Mouse (Mus musculus): ENCODE measurements around the gene Eml3.
A peak's percentile ranks its signal among the peaks of the same experiment; 100 is the strongest.

Eml3 gene

GRCm38 (mm10) chr19:8914212-8914611 lies 15.1 kb upstream of the Eml3 start:
- DNase-seq (ENCODE audit: low read depth, low spot score): no peak

GRCm38 (mm10) chr19:8919000-8919399 lies 10.4 kb upstream of the Eml3 start:
- DNase-seq (ENCODE audit: low read depth, low spot score): no peak

GRCm38 (mm10) chr19:8919684-8920072 lies 9.7 kb upstream of the Eml3 start:
- no peak for DNase-seq (ENCODE audit: low read depth, low spot score)

- peak; percentile 91 for DNase-seq (ENCODE audit: low read depth, low spot score)
Measured at GRCm38 (mm10) chr19:8920073-8920736, 9.1 kb upstream of the Eml3 start, which contains the start of gene B3gat3. Gene B3gat3 (plus strand): TSS chr19:8920374.

GRCm38 (mm10) chr19:8920836-8921291 lies 8.5 kb upstream of the Eml3 start:
- DNase-seq (ENCODE audit: low read depth, low spot score): peak; percentile 67

- no peak for DNase-seq (ENCODE audit: low read depth, low spot score)
Measured at GRCm38 (mm10) chr19:8921741-8922140, 7.6 kb upstream of the Eml3 start.

- DNase-seq (ENCODE audit: low read depth, low spot score): no peak
Measured at GRCm38 (mm10) chr19:8926766-8927165, 2.6 kb upstream of the Eml3 start.

GRCm38 (mm10) chr19:8927891-8928525 lies 1.3 kb upstream of the Eml3 start:
- no peak for DNase-seq (ENCODE audit: low read depth, low spot score)

GRCm38 (mm10) chr19:8928689-8929223 lies 596 bp upstream of the Eml3 start:
- DNase-seq (ENCODE audit: low read depth, low spot score): no peak

GRCm38 (mm10) chr19:8930117-8930516 lies 765 bp downstream of the Eml3 start:
- no peak for DNase-seq (ENCODE audit: low read depth, low spot score)

GRCm38 (mm10) chr19:8930771-8931170 lies 1.4 kb downstream of the Eml3 start:
- DNase-seq (ENCODE audit: low read depth, low spot score): no peak

- no peak for DNase-seq (ENCODE audit: low read depth, low spot score)
Measured at GRCm38 (mm10) chr19:8936736-8937135, 7.4 kb downstream of the Eml3 start.

- DNase-seq (ENCODE audit: low read depth, low spot score): peak; percentile 55
Measured at GRCm38 (mm10) chr19:8940526-8941133, 11.3 kb downstream of the Eml3 start.

GRCm38 (mm10) chr19:8941136-8941514 lies 11.8 kb downstream of the Eml3 start:
- no peak for DNase-seq (ENCODE audit: low read depth, low spot score)

GRCm38 (mm10) chr19:8941515-8942217 lies 12.3 kb downstream of the Eml3 start, which contains the start of gene Mta2:
Gene Mta2 (plus strand): TSS chr19:8941875.
- DNase-seq (ENCODE audit: low read depth, low spot score): peak; percentile 95

GRCm38 (mm10) chr19:8942276-8942964 lies 13.1 kb downstream of the Eml3 start:
- no peak for DNase-seq (ENCODE audit: low read depth, low spot score)

- no peak for DNase-seq (ENCODE audit: low read depth, low spot score)
Measured at GRCm38 (mm10) chr19:8943047-8943446, 13.7 kb downstream of the Eml3 start.

- no peak for DNase-seq (ENCODE audit: low read depth, low spot score)
Measured at GRCm38 (mm10) chr19:8944062-8944461, 14.7 kb downstream of the Eml3 start.

GRCm38 (mm10) chr19:8944750-8945149 lies 15.4 kb downstream of the Eml3 start:
- peak; percentile 86 for DNase-seq (ENCODE audit: low read depth, low spot score)

- no peak for DNase-seq (ENCODE audit: low read depth, low spot score)
Measured at GRCm38 (mm10) chr19:8945251-8945650, 15.9 kb downstream of the Eml3 start.

- no peak for DNase-seq (ENCODE audit: low read depth, low spot score)
Measured at GRCm38 (mm10) chr19:8946929-8947328, 17.6 kb downstream of the Eml3 start.
